Mouse (Mus musculus): ENCODE results near the gene Tnnt3.

DNA sequence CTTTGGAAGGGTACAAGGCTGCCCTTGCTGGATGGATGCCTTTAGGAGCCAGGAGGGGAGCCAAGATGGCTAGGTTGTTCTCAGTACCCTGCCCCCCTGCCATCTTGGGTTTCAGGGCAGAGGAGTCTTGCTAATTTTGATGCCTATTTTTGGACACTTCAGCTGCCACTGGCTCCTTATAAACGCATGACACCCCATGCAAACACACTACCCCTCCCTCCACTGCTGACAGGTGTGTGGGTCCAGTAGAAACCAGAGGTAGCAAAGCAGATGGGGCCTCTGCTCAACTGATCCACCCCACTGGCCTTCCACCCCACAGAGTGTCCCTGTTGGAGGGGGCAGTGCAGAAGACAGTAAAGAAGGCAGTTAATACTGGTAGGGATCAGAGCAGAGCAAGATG, 1.4 kb downstream of the Tnnt3 start:
- no peak for TF ChIP-seq MAFK (IDR thresholded peaks at IDR 0.05; ENCODE audit: borderline replicate concordance, low read depth, low read length)
- no peak for TF ChIP-seq ZMIZ1 (IDR thresholded peaks at IDR 0.05; ENCODE audit: low read depth, low read length)
- no peak for TF ChIP-seq POLR2A (IDR thresholded peaks at IDR 0.05; ENCODE audit: control insufficient read depth in 1 of 2, insufficient read depth in 1 of 2, low read depth in 1 of 2, low read length in 2 of 2, poor library complexity in 1 of 2)
- no peak for TF ChIP-seq ETS1 (IDR thresholded peaks at IDR 0.05; ENCODE audit: low read depth, low read length)
- no peak for TF ChIP-seq CTCF (IDR thresholded peaks at IDR 0.05 in 2 of 3, conservative IDR thresholded peaks at IDR 0.05 in 1 of 3; ENCODE audit: control insufficient read depth in 1 of 3, insufficient read depth in 1 of 3, low read depth in 2 of 3, low read length in 3 of 3, poor library complexity in 1 of 3, severe bottlenecking in 1 of 3)
